Mouse (Mus musculus): ENCODE data around the gene Sfmbt2.

DNA sequence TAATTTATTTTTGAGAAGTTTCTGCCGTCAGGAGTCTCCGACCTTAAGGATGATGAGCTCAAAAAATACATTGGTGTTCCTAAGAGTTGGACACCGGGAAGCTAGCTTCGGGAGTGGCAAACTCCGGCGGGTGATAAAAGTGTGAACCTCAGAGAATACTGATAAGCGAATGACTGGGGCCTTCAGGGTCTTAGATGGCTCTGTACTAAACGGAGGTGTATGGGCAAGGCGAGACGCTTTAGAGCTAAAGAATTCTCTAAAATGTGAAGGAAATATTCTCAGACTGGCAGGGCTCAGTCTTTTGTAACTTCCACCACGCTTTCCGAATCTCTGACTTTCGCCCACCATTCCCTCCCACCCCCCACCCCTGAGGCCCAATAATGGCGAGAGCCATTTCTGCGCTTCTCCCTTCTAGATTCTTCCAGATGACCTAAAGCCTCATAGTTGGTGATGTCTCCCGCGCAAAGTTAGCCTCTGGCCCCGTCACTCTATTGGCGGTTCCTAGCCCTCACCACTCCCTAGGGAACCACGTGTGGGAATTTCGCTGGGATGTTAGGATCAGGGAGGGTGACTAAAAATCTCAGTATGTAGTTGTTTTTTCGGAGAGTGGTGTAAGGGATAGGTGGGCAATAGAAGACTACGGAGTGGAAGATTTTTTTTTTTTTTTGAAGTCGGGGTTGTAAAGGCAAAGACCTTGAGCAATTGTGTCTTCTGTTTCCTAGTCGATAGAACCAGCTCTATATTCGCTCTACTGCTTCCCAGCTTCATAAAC, 563 bp downstream of the Sfmbt2 start:
- no peak for TF ChIP-seq CTCF (IDR thresholded peaks at IDR 0.05; ENCODE audit: low read depth)
- TF ChIP-seq EP300 (optimal IDR thresholded peaks at IDR 0.05) = no peak
